Mouse (Mus musculus) lung, postnatal 25 days (tissue): ENCODE results near the gene Parp14.

Experiments used
- DNase-seq: peaks from one replicate; pipeline ENCODE4 v3.0.0; 2022; ENCODE audit warnings: low spot score

Parp14 gene

DNA sequence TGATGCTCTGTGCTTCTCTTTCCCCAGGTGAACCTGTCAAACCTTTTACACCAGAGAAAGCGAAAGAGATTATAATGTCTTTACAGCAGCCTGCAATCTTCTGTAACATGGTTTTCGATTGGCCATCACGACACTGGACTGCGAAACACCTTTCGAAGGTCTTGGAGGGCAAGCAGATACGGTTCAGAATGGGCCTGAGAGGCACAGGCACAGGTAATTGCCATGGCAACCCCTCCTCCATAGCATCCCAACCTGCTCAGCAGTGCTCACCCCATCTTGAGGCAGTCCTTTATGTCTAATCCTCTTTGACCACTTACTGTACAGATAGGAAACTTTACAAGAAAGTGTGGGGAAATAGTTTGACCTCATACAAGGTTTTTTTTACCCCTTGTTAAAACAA lies 84.2 kb downstream of the Parp14 start:
- DNase-seq: no peak

DNA sequence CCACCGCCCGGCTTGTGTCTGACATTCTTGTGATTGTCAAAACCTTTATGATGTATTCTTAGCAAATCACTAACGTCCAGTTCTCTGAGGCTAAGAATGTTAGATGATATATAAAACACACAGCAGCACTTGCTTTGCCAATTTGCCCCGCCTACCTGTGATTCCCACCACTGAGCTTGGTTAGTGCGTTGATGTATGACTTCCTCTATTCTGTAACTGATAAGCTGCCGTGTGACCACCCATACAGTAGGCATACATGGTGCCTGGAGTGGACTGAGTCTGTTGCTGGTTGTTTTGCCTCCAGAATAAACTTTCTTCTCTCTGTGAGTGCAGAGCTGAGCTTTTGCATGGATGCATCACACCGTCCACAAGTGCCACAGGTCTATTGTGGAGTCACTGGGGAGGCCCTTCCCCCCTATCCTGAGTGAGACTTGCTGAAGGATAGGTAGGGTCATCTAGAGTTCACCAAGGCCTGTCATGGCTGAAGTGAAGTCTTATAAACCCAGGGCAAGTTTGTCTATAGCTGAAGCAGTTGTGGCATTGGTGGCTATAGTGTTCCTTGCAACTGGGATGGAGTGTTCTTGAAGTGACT lies 87.1 kb downstream of the Parp14 start:
- DNase-seq: no peak

DNA sequence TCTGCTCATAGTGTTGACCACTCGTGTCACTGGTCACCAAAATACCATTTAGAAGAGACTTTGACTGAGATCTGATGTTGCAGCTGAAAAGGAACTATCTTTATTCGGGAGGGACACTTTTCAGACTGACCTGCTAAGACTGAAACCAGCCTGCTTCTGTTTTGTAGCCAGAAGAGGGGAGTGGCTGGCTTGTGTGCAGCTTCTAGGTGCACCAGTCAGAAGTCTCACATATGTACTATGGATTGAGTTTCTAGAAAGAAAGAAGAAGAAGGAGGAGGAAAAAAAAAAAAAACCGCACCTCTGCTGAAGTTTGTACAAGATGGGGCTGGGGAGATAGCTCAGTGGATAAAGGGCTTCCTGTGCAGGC lies 88.2 kb downstream of the Parp14 start:
- no peak for DNase-seq
